ENCODE assay signal across 11 mouse cellular contexts in genomic region chr15:13410065-13410688, GRCm38 (mm10).
DNase-seq lines count a peak whose midpoint lies in the region; ATAC-seq and TF ChIP-seq lines count a peak whose summit lies in the region.
"Had no signal": no experiment of that assay in that cellular context is flagged by ENCODE, and none has a peak within 500 bp of the region (broad histone marks: within the 10 kb centered on the region; RNA-seq: fewer than 3 reads in every experiment).

No protein-coding gene starts in this region.

- intact Hi-C loops in heart, postnatal 36 days (cut with DNase I) = no loop called here

- no peak overlapping the region for H3K4me3 ChIP-seq in heart, embryonic 14.5 days (ENCODE audit: control insufficient read depth in 1 of 2, insufficient read depth in 1 of 2, low read depth in 1 of 2, low read length in 2 of 2)
- H3K4me3 ChIP-seq in midbrain, embryonic 16.5 days (ENCODE audit: low read depth, low read length) = no peak overlapping the region
- H3K4me3 ChIP-seq in midbrain, postnatal 0 days (ENCODE audit: low read depth, low read length) = no peak overlapping the region
- 0 out of 2 replicates have a peak overlapping the region, but pooled peaks have one; percentile 17 for H3K4me3 ChIP-seq in forebrain, embryonic 16.5 days (replicated peaks; ENCODE audit: low read length)
- H3K4me3 ChIP-seq: neural tube, embryonic 15.5 days had no signal

- H3K27ac ChIP-seq in heart, embryonic 14.5 days (replicated peaks in 1 of 2; ENCODE audit: control insufficient read depth in 1 of 2, insufficient read depth in 1 of 2, low read depth in 2 of 2, low read length in 2 of 2) = no peak overlapping the region
- no peak overlapping the region for H3K27ac ChIP-seq in midbrain, embryonic 16.5 days (ENCODE audit: low read length)
- H3K27ac ChIP-seq in midbrain, postnatal 0 days (ENCODE audit: low read depth, low read length) = no peak overlapping the region
- no peak overlapping the region for H3K27ac ChIP-seq in forebrain, embryonic 16.5 days (ENCODE audit: low read length)
- H3K27ac ChIP-seq: neural tube, embryonic 15.5 days had no signal

- DNase-seq in heart, postnatal 36 days = no peak
- no peak for DNase-seq in midbrain, postnatal 0 days (ENCODE audit: low spot score)
- DNase-seq in kidney, postnatal 4 days = peak; percentile 13 to 23
- no peak for DNase-seq in testis, postnatal 14 days (ENCODE audit: low spot score)
- DNase-seq: left cerebral cortex, postnatal 4 days; liver, postnatal 0 days had no signal

- TF ChIP-seq CTCF in midbrain, postnatal 0 days (IDR thresholded peaks at IDR 0.05) = no peak

- H3K4me2 ChIP-seq in heart, embryonic 14.5 days (ENCODE audit: low read length) = peak overlapping the region; percentile 43
- H3K4me2 ChIP-seq in midbrain, embryonic 16.5 days (ENCODE audit: low read length) = peak overlapping the region; percentile 3; the same call in 1 of the 2 replicates
- no peak overlapping the region for H3K4me2 ChIP-seq in midbrain, postnatal 0 days (ENCODE audit: low read depth, low read length, poor library complexity, severe bottlenecking)
- peak overlapping the region; percentile 41 for H3K4me2 ChIP-seq in forebrain, embryonic 16.5 days (ENCODE audit: low read length)
- H3K4me2 ChIP-seq: midbrain, embryonic 11.5 days; neural tube, embryonic 15.5 days had no signal

- H3K27me3 ChIP-seq in heart, embryonic 14.5 days (ENCODE audit: control insufficient read depth, insufficient read depth, low read length) = no peaks in the 10 kb centered on the region
- H3K27me3 ChIP-seq in midbrain, embryonic 16.5 days (ENCODE audit: control insufficient read depth, insufficient read depth, low read depth, low read length) = no peaks in the 10 kb centered on the region
- no peaks in the 10 kb centered on the region for H3K27me3 ChIP-seq in midbrain, postnatal 0 days (ENCODE audit: insufficient read depth, low read length)
- no peaks in the 10 kb centered on the region for H3K27me3 ChIP-seq in forebrain, embryonic 16.5 days (replicated peaks; ENCODE audit: control insufficient read depth, insufficient read depth, low read length)
- H3K27me3 ChIP-seq: neural tube, embryonic 15.5 days had no signal

- no peak overlapping the region for H3K9ac ChIP-seq in heart, embryonic 14.5 days (ENCODE audit: low read length)
- no peak overlapping the region for H3K9ac ChIP-seq in midbrain, embryonic 16.5 days (ENCODE audit: low read depth, low read length)
- no peak overlapping the region for H3K9ac ChIP-seq in midbrain, postnatal 0 days (replicated peaks; ENCODE audit: low read length, poor library complexity, severe bottlenecking)
- peak overlapping the region; percentile 20; the same call in 1 of the 2 replicates for H3K9ac ChIP-seq in forebrain, embryonic 16.5 days (replicated peaks; ENCODE audit: low read depth, low read length)
- H3K9ac ChIP-seq: liver, postnatal 0 days; neural tube, embryonic 15.5 days had no signal

- 35% methylated on average over 11 of the region's 11 CpGs for WGBS in heart, embryonic 14.5 days
- WGBS in midbrain, embryonic 16.5 days = 38% methylated on average over 11 of the region's 11 CpGs
- WGBS in midbrain, postnatal 0 days = 41% methylated on average over 11 of the region's 11 CpGs
- 15% methylated on average over 11 of the region's 11 CpGs for WGBS in forebrain, embryonic 16.5 days

- H3K9me3 ChIP-seq in heart, embryonic 14.5 days (ENCODE audit: control insufficient read depth, low read length) = no peaks in the 10 kb centered on the region
- H3K9me3 ChIP-seq in midbrain, embryonic 16.5 days (replicated peaks; ENCODE audit: control insufficient read depth, low read length, poor library complexity, severe bottlenecking) = no peaks in the 10 kb centered on the region
- no peaks in the 10 kb centered on the region for H3K9me3 ChIP-seq in midbrain, postnatal 0 days (ENCODE audit: low read length)
- H3K9me3 ChIP-seq in forebrain, embryonic 16.5 days (ENCODE audit: control insufficient read depth, low read length) = no peaks in the 10 kb centered on the region
- H3K9me3 ChIP-seq: neural tube, embryonic 15.5 days had no signal

- peaks cover 0 to 6% of the 10 kb centered on the region in 2 experiments; a peak in 3 of 4 replicates for H3K4me1 ChIP-seq in heart, embryonic 14.5 days (ENCODE audit: control insufficient read depth in 2 of 2, insufficient read depth in 2 of 2, low read length in 2 of 2)
- no peaks in the 10 kb centered on the region for H3K4me1 ChIP-seq in midbrain, embryonic 16.5 days (ENCODE audit: control insufficient read depth, insufficient read depth, low read length)
- H3K4me1 ChIP-seq in midbrain, postnatal 0 days (ENCODE audit: insufficient read depth, low read length) = no peaks in the 10 kb centered on the region
- peaks cover 7% of the 10 kb centered on the region for H3K4me1 ChIP-seq in forebrain, embryonic 16.5 days (replicated peaks; ENCODE audit: control insufficient read depth, insufficient read depth, low read length)
- H3K4me1 ChIP-seq: neural tube, embryonic 15.5 days had no signal

- no peak for ATAC-seq in heart, embryonic 14.5 days (ENCODE audit: insufficient number of reproducible peaks, insufficient read depth, low FRiP score, low read depth)
- peak; percentile 39; the same call in 1 of the 2 replicates for ATAC-seq in midbrain, embryonic 16.5 days
- no peak for ATAC-seq in midbrain, postnatal 0 days (ENCODE audit: low FRiP score)
- ATAC-seq in forebrain, embryonic 16.5 days = peak; percentile 84
- ATAC-seq: liver, postnatal 0 days had no signal

- H3K36me3 ChIP-seq in heart, embryonic 14.5 days (ENCODE audit: control insufficient read depth, insufficient read depth, low read length) = no peaks in the 10 kb centered on the region
- H3K36me3 ChIP-seq in midbrain, embryonic 16.5 days (ENCODE audit: control insufficient read depth, insufficient read depth, low read length) = no peaks in the 10 kb centered on the region
- H3K36me3 ChIP-seq in midbrain, postnatal 0 days (ENCODE audit: insufficient read depth, low read length) = no peaks in the 10 kb centered on the region
- H3K36me3 ChIP-seq in forebrain, embryonic 16.5 days (ENCODE audit: control insufficient read depth, insufficient read depth) = no peaks in the 10 kb centered on the region
- H3K36me3 ChIP-seq: neural tube, embryonic 15.5 days had no signal

Comparison
In these comparisons a context has a peak if more than half of its experiments do, and no peak if none do; other contexts are left out.
1. ATAC-seq: peak in midbrain, embryonic 16.5 days (single experiment) and forebrain, embryonic 16.5 days (single experiment); none in heart, embryonic 14.5 days (single experiment) and midbrain, postnatal 0 days (single experiment).
2. DNase-seq: peak in kidney, postnatal 4 days (2 of 2); none in heart, postnatal 36 days (0 of 2), midbrain, postnatal 0 days (single experiment) and testis, postnatal 14 days (single experiment).